Mouse (Mus musculus): ENCODE data around the gene Cdca4.

DNA sequence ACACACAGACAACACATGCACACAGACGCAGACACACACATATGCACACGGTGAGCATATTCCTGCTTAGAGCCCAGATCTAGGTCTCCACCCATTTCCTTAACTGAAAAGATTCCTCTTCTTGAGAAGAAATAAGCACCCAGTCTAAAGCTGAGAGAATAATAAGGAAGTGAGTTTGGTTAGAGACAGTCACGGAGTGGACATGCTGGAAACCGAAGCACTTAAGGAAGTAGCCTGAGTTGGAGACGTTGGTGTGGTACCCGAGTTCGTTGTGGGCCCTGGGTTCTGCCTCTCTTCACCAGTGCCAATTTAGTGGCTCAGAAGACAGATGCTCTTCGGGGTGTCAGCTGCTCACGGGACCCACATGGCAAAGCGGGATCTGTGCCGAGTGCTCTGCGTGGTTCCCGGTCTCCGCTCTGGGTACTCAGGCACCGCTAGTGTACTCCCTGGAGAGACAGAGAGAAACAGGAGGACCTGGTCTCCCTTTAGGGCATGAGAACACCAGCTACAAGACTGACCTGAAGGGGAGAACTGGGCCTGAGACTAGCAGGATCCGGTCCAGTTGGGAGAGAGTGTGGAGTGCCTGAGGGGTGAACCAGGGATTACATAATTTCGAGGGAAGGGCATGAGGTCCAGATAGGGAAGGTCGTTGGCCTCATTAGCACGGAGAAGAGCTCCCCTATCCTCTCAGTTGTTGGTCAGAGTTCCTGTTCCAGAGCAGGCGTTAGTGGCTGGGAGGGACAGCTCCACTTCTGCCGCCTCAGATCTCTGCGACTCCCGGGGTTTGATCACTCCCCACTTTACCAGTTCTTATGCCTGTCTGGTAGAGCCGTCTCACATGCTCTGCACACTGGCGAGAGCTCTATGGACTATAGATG lies 11.2 kb upstream of the Cdca4 start:
- TF ChIP-seq ZNF384 (IDR thresholded peaks at IDR 0.05; ENCODE audit: low read depth, low read length), result no peak
- TF ChIP-seq RCOR1 (conservative IDR thresholded peaks at IDR 0.05; ENCODE audit: low read depth, low read length), result no peak
- TF ChIP-seq CTCF (conservative IDR thresholded peaks at IDR 0.05 in 1 of 2, IDR thresholded peaks at IDR 0.05 in 1 of 2; ENCODE audit: low read depth in 2 of 2, low read length in 2 of 2), result no peak
- TF ChIP-seq ETS1 (conservative IDR thresholded peaks at IDR 0.05; ENCODE audit: low read depth, low read length), result no peak
- no peak for TF ChIP-seq ZMIZ1 (IDR thresholded peaks at IDR 0.05; ENCODE audit: low read depth, low read length)
- no peak for TF ChIP-seq POLR2A (IDR thresholded peaks at IDR 0.05; ENCODE audit: low read depth, low read length)
- no peak for TF ChIP-seq SIN3A (IDR thresholded peaks at IDR 0.05; ENCODE audit: low read length)
- TF ChIP-seq MEF2A (IDR thresholded peaks at IDR 0.05; ENCODE audit: borderline replicate concordance, low read depth, low read length), result no peak
- TF ChIP-seq RAD21 (IDR thresholded peaks at IDR 0.05; ENCODE audit: low read depth, low read length), result no peak
- no peak for TF ChIP-seq ELF1 (IDR thresholded peaks at IDR 0.05; ENCODE audit: low read depth, low read length)
- TF ChIP-seq ZC3H11A (IDR thresholded peaks at IDR 0.05; ENCODE audit: low read depth, low read length), result no peak
- no peak for TF ChIP-seq TCF12 (IDR thresholded peaks at IDR 0.05; ENCODE audit: low read depth, low read length)
- no peak for TF ChIP-seq EP300 (IDR thresholded peaks at IDR 0.05; ENCODE audit: low read length)
